Mouse (Mus musculus) heart, adult 10 weeks (tissue): ENCODE data around the gene Zfp87. TPM values are rescaled to one million over a fixed set of nuclear protein-coding genes. Genes with fewer than 3 reads are reported as not detected.

Experiments
- polyA plus RNA-seq: library from polyadenylated mRNA; stranded (reverse); fragments of 350-450 nt; fragmentation: Illumina TruSeq; extraction: RNeasy Lipid Tissue Mini Kit (QIAGEN cat#74804); gene quantifications from one replicate; pipeline ENCODE4 v1.2.3, GENCODE M21; 2014; ENCODE audit warnings: low read depth, low replicate concordance

Zfp87 gene
- 11.1 TPM for polyA plus RNA-seq

DNA sequence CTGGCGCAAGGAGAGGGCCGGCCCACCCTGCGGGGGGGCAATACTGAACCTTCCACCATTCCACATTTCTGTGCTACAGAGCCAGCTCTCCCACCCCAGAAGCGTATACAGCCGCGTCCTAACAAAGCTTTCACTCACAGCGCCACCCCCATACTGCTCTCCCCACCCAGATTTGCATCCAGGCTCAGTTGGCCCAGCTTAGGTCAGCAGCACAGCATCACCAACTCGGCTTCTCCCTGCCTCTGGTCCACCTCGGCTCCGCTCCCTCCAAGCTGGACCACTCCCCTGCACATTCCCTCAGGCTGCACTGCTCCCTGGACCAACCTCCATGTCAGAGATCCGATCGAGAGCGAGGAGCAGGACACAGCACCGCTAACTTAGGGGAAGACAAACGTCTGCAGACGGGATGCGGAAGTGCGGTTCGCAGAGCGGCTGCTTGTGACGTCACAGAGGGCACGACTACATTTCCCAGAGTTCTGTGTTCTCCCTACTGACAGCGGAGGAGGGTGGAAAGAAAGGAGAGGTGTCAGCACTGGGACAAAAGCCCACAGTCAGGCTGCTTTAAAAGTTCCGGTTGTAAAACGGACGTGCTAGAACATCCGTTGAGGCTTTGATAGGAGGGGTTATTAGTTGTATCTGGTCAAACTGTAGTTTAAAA, at the start of gene Zfp87, which contains the start of gene Gm26965:
Gene Zfp87, minus strand, starts transcription at position 425 of the 658 bp plus-strand sequence.
Gene Gm26965, minus strand, starts transcription at position 399 of the 658 bp plus-strand sequence.

DNA sequence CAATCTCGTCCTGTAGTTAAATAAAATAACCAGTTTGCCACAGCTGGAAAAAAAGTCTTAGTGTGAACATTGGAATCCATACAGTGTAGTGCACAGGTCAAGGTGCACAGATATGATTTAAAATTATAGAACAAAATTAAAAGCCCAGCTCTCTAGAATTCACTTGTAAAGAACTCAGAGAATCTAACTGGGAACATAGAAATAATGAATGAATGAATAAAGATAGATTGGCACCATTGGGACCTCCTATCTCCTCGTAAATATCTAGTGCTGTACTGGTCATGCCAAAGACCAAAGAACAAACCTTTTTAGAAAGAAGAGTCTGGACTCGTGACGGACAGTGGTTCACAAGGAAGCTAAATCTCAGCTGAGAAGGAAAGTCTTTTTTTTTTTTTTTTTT, 27.8 kb upstream of the Zfp87 start, which contains the start of gene Zfp748:
Gene Zfp748, minus strand, starts transcription at position 101 of the 400 bp plus-strand sequence.

DNA sequence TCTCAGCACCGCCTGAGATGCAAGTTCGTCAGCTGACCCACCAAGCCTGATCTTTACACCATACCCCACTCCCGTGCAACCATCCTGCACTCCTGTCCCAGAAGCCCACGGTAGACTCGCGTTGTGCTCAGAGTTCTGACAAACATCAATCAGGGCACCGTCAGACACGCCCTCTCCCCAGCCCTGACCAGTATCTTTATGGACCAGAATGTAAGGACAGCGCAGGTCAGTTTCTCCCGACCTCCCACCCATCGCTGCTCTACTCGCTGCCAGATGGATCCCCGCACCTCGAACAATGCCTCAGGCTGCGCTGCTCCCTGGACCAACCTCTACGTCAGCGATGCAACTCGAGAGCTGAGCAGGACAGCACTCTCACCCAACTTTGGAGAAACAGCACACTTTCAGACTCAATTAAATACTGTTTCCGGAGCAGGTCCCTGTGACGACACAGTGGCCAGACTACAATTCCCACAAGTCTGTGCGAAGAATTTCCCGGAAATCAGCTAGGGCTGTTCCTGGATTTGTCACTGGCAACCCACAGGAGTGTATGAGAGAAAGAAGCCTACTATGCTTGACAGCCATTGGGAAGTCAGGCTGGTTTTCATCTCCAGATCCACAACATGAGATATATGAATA, 25.8 kb downstream of the Zfp87 start, which contains the start of gene Zfp58:
Gene Zfp58, minus strand, starts transcription at position 472 of the 636 bp plus-strand sequence.

DNA sequence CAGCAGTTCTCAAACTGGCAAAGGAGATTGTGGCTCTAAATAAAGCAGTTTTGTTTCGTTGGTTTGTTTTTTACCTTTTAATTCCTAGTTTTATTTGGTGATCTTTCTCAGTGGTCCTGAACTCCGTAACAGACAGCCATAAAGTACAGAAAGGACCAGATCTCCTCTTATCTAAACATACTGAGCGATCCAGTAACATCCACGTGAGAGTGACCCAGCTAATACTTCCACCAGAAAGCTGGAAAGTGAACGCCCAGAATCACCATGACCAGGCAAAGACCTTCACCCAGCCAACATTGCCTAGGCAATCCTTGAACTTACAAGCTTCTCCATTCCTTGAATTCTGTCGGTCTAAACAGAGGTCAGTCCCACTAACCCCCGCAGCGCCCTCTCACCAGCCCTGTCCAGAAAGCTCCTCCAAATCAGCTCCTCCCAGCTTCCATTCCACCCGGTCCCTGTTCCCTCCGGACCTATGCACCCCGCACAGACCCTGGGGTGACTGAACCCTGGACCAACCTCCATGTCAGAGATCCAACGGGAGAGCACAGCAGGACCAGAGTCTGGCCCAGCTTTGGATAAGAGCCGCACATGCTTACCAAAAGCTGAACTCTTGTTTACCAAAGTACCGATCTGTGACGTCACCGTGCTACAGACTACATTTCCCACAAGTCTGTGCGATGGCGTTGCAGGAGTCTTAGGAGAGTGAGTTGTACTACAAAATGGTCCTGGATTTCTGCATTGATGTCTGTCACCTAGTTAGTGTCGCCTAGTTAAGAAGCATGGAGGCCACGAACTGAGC, 42.2 kb downstream of the Zfp87 start, which contains the start of gene Zfp874b:
Gene Zfp874b, minus strand, starts transcription at position 634 of the 799 bp plus-strand sequence.

Other genes starting within 250 kb of the Zfp87 start
- 0.99 TPM for gene Zfp458, start 247.7 kb downstream of the Zfp87 start, polyA plus RNA-seq
- 2.1 TPM for gene Zfp457, start 219.7 kb downstream of the Zfp87 start, polyA plus RNA-seq
- 2.4 TPM for gene Zfp595, start 193.6 kb downstream of the Zfp87 start, polyA plus RNA-seq
- gene Gm28044, start 165.6 kb downstream of the Zfp87 start, polyA plus RNA-seq = 2.9 TPM
- 1.2 TPM for gene Zfp953, start 165.6 kb downstream of the Zfp87 start, polyA plus RNA-seq
- not detected for gene Gm28041, start 150.4 kb downstream of the Zfp87 start, polyA plus RNA-seq
- gene Zfp456, start 150.4 kb downstream of the Zfp87 start, polyA plus RNA-seq = 1.0 TPM
- 2.2 TPM for gene Zfp429, start 126.4 kb downstream of the Zfp87 start, polyA plus RNA-seq
- gene Zfp459, start 104.8 kb downstream of the Zfp87 start, polyA plus RNA-seq = 1.7 TPM
- 6.8 TPM for gene Zfp874a, start 74.6 kb downstream of the Zfp87 start, polyA plus RNA-seq
- 14.5 TPM for gene Zfp874b, start 41.9 kb downstream of the Zfp87 start, polyA plus RNA-seq
- gene Zfp58, start 25.6 kb downstream of the Zfp87 start, polyA plus RNA-seq = 4.5 TPM
- not detected for gene Gm26965, start within 50 bp of the Zfp87 start, polyA plus RNA-seq
- gene Zfp748, start 27.7 kb upstream of the Zfp87 start, polyA plus RNA-seq = 3.5 TPM
- 3.2 TPM for gene Zfp729b, start 83.5 kb upstream of the Zfp87 start, polyA plus RNA-seq
- gene Gm49345, start 111.6 kb upstream of the Zfp87 start, polyA plus RNA-seq = not detected
- gene Zfp729a, start 111.6 kb upstream of the Zfp87 start, polyA plus RNA-seq = 3.5 TPM
- gene Zfp738, start 160.9 kb upstream of the Zfp87 start, polyA plus RNA-seq = 3.8 TPM
- 5.2 TPM for gene Zfp65, start 203.0 kb upstream of the Zfp87 start, polyA plus RNA-seq
- gene Zfp85, start 229.1 kb upstream of the Zfp87 start, polyA plus RNA-seq = 1.7 TPM